Mouse (Mus musculus) heart, adult 2 months (tissue): ENCODE results near the gene Smc6.

Experiments
- CTCF ChIP-seq: fragments of 200-600 bp; IDR thresholded peaks from 2 replicates; pipeline ENCODE4 v1.8.1; 2022; ENCODE audit warnings: antibody characterized with exemption, mild to moderate bottlenecking, moderate library complexity
- EP300 ChIP-seq: fragments of 200-500 bp; IDR thresholded peaks from 2 replicates; pipeline ENCODE4 v1.6.1; 2011; ENCODE audit warnings: low read depth, low read length, control low read depth; ENCODE audit not compliant: insufficient read depth
- POLR2A ChIP-seq: fragments of 200-500 bp; IDR thresholded peaks from 2 replicates; pipeline ENCODE4 v1.6.1; 2011; ENCODE audit warnings: mild to moderate bottlenecking, low read depth, low read length, control low read depth; ENCODE audit not compliant: insufficient read depth

- TF ChIP-seq POLR2A (no peak), CTCF (no peak), EP300 (no peak)
Measured at GRCm38 (mm10) chr12:11230267-11230666, 35.4 kb upstream of the Smc6 start.
